ENCODE assay signal across 8 mouse cellular contexts in the genomic region with DNA sequence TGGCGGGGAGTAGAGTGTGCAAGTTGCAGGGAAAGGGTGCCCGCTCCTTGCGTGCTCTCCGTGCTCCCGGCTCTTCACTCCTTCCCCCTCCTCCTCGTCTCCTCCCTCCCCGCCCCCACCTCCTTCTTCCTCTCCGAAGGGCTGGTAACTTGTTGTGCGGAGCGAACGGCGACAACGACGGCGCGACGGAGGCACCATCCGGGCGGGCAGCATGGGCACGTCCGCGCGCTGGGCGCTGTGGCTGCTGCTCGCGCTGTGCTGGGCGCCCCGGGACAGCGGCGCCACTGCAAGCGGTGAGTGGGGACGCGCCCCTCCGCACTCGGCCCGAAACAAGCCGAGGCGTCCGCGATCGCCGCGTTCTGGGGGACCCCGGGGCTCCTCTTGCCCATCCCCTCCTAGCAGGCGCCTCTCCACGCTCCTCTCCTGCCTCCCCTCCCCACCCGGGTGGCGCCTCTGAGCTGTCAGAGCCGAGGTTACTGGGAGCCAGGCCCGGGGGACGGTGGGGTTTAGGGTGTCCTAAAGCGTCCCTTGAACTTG. TPM values are rescaled to one million over a fixed set of nuclear protein-coding genes. Genes with fewer than 3 reads are reported as not detected.
A peak's percentile ranks its signal among the peaks of the same experiment; 100 is the strongest.
DNase-seq lines count a peak whose midpoint lies in the region; ATAC-seq and TF ChIP-seq lines count a peak whose summit lies in the region.

No protein-coding gene starts in this region.

- WGBS in embryonic facial prominence, embryonic 13.5 days: under 1% methylated on average over 51 of the region's 52 CpGs
- 1% methylated on average over 48 of the region's 52 CpGs for WGBS in kidney, embryonic 14.5 days

- peaks cover 16% of the 10 kb centered on the region for H3K27me3 ChIP-seq in embryonic facial prominence, embryonic 13.5 days
- H3K27me3 ChIP-seq in kidney, embryonic 14.5 days (ENCODE audit: control insufficient read depth, insufficient read depth, low read length): 0 out of 2 replicates have a peak, but pooled peaks cover 4% of the 10 kb centered on the region
- H3K27me3 ChIP-seq in myocyte (ENCODE audit: control insufficient read depth, insufficient read depth, insufficient read length): peaks cover 24% of the 10 kb centered on the region

- H3K9me3 ChIP-seq in embryonic facial prominence, embryonic 13.5 days: no peaks in the 10 kb centered on the region
- H3K9me3 ChIP-seq in kidney, embryonic 14.5 days (ENCODE audit: control insufficient read depth, low read length): no peaks in the 10 kb centered on the region

- H3K4me1 ChIP-seq in embryonic facial prominence, embryonic 13.5 days: peaks cover 20% of the 10 kb centered on the region
- 0 out of 2 replicates have a peak, but pooled peaks cover 3% of the 10 kb centered on the region for H3K4me1 ChIP-seq in kidney, embryonic 14.5 days (ENCODE audit: control insufficient read depth, insufficient read depth, low read length)

- no peaks in the 10 kb centered on the region for H3K79me2 ChIP-seq in myocyte (ENCODE audit: control insufficient read depth, insufficient read depth)

- H3ac ChIP-seq in myocyte (ENCODE audit: control insufficient read depth, insufficient read length): peak overlapping the region; percentile 56

- peak; percentile 33 to 34 for DNase-seq in lung, adult 18-20 months
- no peak for DNase-seq in lung, postnatal 25 days (ENCODE audit: low spot score)
- peak; percentile 16 for DNase-seq in heart, adult 8-10 months (ENCODE audit: low spot score)
- peak; percentile 19 for DNase-seq in liver
- peak; percentile 52 for DNase-seq in testis, postnatal 10 days (ENCODE audit: low spot score)

- H3K27ac ChIP-seq in embryonic facial prominence, embryonic 13.5 days: peak overlapping the region; percentile 83
- peak overlapping the region; percentile 79 for H3K27ac ChIP-seq in kidney, embryonic 14.5 days (ENCODE audit: low read depth, low read length)

- no peaks in the 10 kb centered on the region for H3K36me3 ChIP-seq in embryonic facial prominence, embryonic 13.5 days
- no peaks in the 10 kb centered on the region for H3K36me3 ChIP-seq in kidney, embryonic 14.5 days (ENCODE audit: control insufficient read depth, insufficient read depth, low read length)
- no peaks in the 10 kb centered on the region for H3K36me3 ChIP-seq in myocyte (ENCODE audit: control insufficient read depth, insufficient read depth)

- H3K9ac ChIP-seq in embryonic facial prominence, embryonic 13.5 days: peak overlapping the region; percentile 75
- H3K9ac ChIP-seq in kidney, embryonic 14.5 days (ENCODE audit: low read depth, low read length): peak overlapping the region; percentile 86

- H3K4me3 ChIP-seq in embryonic facial prominence, embryonic 13.5 days: peak overlapping the region; percentile 61
- H3K4me3 ChIP-seq in kidney, embryonic 14.5 days (ENCODE audit: low read length): peak overlapping the region; percentile 73
- peak overlapping the region; percentile 23 for H3K4me3 ChIP-seq in myocyte

- TF ChIP-seq POLR2A in myocyte (IDR thresholded peaks at IDR 0.05; ENCODE audit: insufficient read length, low read depth): peak; percentile 52

- peak overlapping the region; percentile 94 for H3K4me2 ChIP-seq in embryonic facial prominence, embryonic 13.5 days
- H3K4me2 ChIP-seq in kidney, embryonic 14.5 days (replicated peaks; ENCODE audit: low read depth, low read length): peak overlapping the region; percentile 93
- no peak overlapping the region for H3K4me2 ChIP-seq in myocyte (ENCODE audit: low read depth)

- peak; percentile 35 for ATAC-seq in embryonic facial prominence, embryonic 13.5 days (ENCODE audit: insufficient number of reproducible peaks, insufficient read depth, low FRiP score, low TSS enrichment, low read depth)
- peak; percentile 50 for ATAC-seq in kidney, embryonic 14.5 days (ENCODE audit: low FRiP score, low TSS enrichment)

TF ChIP-seq in myocyte, 11 proteins besides CTCF, POLR2A, EP300 and RAD21:
- TF ChIP-seq E2F4 (IDR thresholded peaks at IDR 0.05; ENCODE audit: insufficient read depth) (no peak), TCF12 (IDR thresholded peaks at IDR 0.05; ENCODE audit: insufficient read depth, poor library complexity, severe bottlenecking) (no peak), TCF3 (IDR thresholded peaks at IDR 0.05; ENCODE audit: insufficient read length, low read depth) (no peak), CEBPB (IDR thresholded peaks at IDR 0.05; ENCODE audit: insufficient read depth, poor library complexity, severe bottlenecking) (no peak), MYOG (IDR thresholded peaks at IDR 0.05; ENCODE audit: control insufficient read depth in 1 of 3, insufficient read depth in 1 of 3, insufficient read length in 2 of 3, low read depth in 2 of 3) (no peak)

RNA-seq across cellular contexts. Expression of a gene that starts 1.2 kb away (rescaled TPM):
- 14.2 and 17.3 TPM in 2 replicates for polyA plus RNA-seq in embryonic facial prominence, embryonic 13.5 days (2015; fragmentation: Nextera tagmentation; extraction: Ambion mirVana)
- total RNA-seq in heart, adult 8-10 months (2022): 100 to 1,000 TPM; 229 to 259 (median 251) TPM
- polyA plus RNA-seq in kidney, embryonic 14.5 days (2014; fragmentation: Nextera tagmentation; extraction: Ambion mirVana): 20.1 and 28.3 TPM in 2 replicates
- polyA plus RNA-seq in myocyte (2012; fragmentation: generic; extraction: Trizol): 6.9 TPM

Comparison
In these comparisons a context has a peak if more than half of its experiments do, and no peak if none do; other contexts are left out.
1. H3K4me3 ChIP-seq: peak in every context shown above with its lines; median percentile 73 in kidney, embryonic 14.5 days; 61 in embryonic facial prominence, embryonic 13.5 days; 23 in myocyte.